Mouse (Mus musculus) regulatory T cell (primary cell): Measurements from ENCODE around the gene B3galt6.

ENCODE experiments used
- in situ Hi-C: fragments of 300-600 bp; cut with MboI, MseI; formaldehyde crosslinking; loops from one replicate; pipeline ENCODE4 v1.15.1; 2025; ENCODE audit warnings: high pct_unique_total_duplicates

The B3galt6 gene

DNA sequence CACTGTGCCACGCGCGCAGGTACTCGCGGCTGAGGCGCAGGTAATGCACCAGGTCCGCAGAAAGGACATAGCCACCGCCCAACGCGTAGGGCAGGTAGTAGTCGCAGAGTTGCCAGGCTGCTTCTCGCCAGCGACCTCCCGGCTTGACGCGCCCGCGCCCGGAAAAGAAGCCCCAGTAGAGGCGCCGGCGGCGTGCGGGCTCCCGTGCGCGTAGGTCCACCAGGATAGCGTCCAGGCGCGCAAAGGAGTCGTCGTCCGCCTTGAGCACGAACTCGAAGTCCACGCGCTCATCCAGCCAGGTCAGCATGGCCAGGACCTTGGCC is 580 bp downstream of the B3galt6 start:
- in situ Hi-C loops, result no loop called here

DNA sequence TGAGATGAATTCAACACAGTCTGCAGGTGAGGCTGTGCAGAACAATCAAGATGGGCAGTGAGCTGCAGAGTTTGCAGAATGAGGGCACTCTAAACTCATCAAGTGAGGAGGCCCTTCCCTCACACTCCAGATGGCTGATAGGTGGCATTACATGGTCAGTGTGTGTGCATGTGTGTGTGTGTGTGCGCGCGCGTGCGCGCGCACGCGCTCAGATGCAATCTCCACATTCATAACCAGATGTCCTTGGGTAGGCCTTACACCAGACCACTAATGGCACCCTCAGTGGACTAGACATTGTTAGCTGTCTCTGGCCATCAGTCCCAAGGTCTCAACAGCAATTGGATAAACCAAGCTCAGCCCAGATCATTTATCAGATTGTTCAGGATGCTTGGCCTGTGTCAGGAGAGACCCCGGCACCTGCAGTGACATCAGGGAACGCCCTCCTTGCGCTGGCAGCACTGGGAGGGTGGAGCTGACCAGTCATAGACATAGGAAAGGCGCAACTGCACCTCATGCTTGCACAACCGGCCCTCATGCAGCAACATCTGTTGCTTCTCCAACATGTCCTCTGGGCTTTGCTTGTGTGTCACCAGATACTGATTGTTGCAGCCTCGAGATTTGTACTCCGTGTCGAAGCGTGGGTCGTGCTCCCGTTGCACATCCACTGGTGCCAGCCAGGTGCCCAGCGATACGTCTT is 1.1 kb downstream of the B3galt6 start:
- in situ Hi-C loops, result no loop called here

GRCm38 (mm10) chr4:155983788-155984187 is 8.7 kb downstream of the B3galt6 start:
- in situ Hi-C loops, result no loop called here

GRCm38 (mm10) chr4:155981436-155982082 is 10.9 kb downstream of the B3galt6 start:
- in situ Hi-C loops, result no loop called here

DNA sequence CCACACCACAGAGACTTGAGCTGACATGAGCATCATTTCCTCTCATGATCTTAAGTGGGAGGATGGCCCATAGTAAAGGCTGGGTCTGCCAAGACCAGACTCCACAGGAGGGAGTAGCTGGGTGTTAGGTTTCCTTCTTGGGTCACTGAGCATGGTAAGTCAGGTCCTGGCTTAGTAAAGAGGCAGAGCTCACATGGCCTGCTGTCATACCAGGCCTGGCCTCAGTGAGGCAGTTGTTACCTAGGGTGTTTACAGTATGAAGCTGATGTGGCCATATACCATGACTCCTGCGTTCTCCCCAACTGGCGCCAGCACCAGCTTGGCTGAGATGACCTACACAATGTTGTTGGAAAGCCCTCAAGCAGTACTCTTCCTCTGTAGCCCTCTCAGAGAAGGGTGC is 19.2 kb downstream of the B3galt6 start:
- in situ Hi-C loops, result loop anchor here (5.0 kb wide), 1 partner anchor 129 kb away; no protein-coding TSS in a partner anchor

- in situ Hi-C loops, result loop anchor here (5.0 kb wide), 1 partner anchor 130 kb away; no protein-coding TSS in a partner anchor
Observed at GRCm38 (mm10) chr4:155972651-155973050, 19.8 kb downstream of the B3galt6 start.

DNA sequence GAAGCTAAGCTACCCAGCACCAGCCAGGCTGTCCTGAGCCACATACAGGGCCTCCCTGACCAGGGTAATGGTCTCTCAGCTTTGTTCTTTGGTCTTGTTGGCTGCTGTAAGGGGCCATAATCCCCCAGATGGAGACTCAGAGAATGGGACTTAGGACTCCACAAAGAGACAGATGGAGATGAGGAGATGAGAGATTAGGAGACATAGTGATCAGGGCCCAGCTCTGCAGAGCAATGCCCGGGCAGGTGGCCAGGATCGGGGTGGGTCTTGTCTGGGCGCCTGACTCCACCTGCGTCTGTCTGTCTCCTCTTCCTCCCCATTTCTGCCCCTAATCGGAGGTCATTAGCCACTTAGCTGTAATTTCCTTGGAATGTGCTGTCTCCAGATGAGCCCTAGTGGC is 22.2 kb downstream of the B3galt6 start:
- in situ Hi-C loops, result loop anchor here (5.0 kb wide), 1 partner anchor 132 kb away; no protein-coding TSS in a partner anchor

- in situ Hi-C loops, result no loop called here
Observed at GRCm38 (mm10) chr4:155969043-155969653, 23.3 kb downstream of the B3galt6 start.

GRCm38 (mm10) chr4:155964396-155964795 is 28.1 kb downstream of the B3galt6 start:
- in situ Hi-C loops, result no loop called here

GRCm38 (mm10) chr4:155963106-155963505 is 29.3 kb downstream of the B3galt6 start:
- in situ Hi-C loops, result no loop called here

DNA sequence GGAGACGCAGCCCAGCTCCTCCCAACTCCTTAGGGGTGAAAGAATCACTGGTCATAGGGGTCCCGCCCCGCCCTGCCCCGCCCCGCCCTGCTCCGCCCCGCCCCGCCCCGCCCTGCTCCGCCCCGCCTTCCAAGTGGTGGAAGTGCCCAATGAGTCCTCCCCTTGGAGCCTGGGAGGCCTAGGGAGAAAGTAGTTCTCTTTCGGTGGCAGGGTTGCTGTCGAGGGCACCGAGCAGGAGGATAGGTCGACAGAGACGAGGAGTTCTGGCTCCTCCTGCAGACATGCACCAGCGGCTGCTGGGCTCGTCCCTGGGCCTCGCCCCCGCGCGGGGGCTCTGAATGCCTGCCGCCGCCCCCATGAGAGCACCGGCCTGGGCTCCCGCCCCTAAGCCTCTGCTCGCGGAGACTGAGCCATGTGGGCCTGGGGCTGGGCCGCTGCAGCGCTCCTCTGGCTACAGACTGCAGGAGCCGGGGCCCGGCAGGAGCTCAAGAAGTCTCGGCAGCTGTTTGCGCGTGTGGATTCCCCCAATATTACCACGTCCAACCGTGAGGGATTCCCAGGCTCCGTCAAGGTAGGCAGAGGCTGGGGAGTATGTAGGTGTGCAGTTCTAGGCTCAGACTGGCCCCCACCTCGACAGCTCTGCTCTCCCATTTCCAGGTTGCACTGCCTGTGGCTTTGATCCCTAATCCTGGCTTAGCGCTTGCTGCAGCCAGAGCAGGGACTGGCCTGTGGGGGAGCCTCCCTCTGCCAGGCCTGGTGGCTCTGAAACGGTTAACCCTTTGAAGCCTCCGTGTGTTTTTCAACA is 30.1 kb downstream of the B3galt6 start, which contains the start of gene C1qtnf12:
TSS of gene C1qtnf12 (plus strand) at position 152 of the 805 bp plus-strand sequence.
- in situ Hi-C loops, result no loop called here

GRCm38 (mm10) chr4:155959275-155959674 is 33.2 kb downstream of the B3galt6 start:
- in situ Hi-C loops, result no loop called here

DNA sequence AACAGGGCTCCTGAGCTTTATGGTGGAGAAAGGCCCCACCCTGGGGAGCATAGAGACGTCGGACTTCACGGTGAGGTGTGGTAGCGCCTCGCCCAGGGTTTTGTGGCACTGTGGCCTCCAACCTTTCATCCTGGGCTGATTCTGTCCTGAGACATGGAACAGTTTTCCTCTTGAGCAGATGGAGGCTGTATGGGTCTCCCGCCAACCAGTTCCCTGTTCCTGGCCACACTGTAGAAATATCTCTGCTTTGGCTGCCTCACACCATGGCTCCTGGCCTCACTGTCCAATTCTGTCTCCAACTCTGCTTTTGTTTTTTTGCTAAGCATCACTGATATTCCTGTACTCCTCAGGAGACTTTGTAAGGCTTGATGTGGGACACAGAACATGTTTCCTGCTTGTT is 37.0 kb downstream of the B3galt6 start:
- in situ Hi-C loops, result no loop called here

- in situ Hi-C loops, result no loop called here
Observed at GRCm38 (mm10) chr4:155947094-155947493, 45.4 kb downstream of the B3galt6 start.

GRCm38 (mm10) chr4:155944271-155944670 is 48.2 kb downstream of the B3galt6 start:
- in situ Hi-C loops, result loop anchor here (5.0 kb wide), 1 partner anchor 52 kb away; the partner anchor contains the start of genes Acap3 and Pusl1

DNA sequence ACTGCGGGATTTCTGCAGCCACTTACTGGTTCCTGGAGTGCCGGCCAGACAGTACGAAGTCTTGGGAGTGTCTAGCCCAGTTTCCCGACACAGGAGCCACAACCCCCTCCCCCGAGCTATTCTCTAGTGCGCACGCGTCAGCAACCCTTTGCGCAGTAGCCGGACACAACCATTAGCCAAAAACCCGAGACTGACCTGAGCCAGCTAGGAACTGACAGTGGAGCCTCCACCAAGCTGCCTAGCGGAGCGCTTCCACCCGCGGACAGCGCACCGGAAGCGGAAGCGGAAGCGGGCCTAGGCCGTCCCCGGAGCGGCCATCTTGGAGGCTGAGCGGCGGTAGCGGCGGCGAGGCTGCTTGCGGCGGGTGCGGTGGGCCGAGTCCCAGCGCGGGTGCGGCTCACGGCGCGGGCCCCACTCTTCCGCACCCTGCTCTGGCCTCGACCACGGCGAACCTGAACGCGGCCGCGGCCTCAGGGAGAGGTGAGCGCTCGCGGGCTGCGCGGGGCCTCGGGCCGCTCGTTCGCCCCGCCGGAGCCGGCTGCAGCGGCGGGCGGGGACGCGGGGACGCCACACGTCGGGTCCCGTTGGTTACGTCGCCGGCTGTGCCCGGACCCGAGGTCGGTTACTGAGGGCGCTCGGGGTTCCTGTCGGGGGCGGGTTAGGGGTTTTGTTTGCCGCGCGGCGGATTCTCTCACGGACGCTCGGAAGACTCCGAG is 48.8 kb downstream of the B3galt6 start, which contains the start of gene Ube2j2:
TSS of gene Ube2j2 (plus strand) at position 298 of the 716 bp plus-strand sequence.
- in situ Hi-C loops, result loop anchor here (5.0 kb wide), 1 partner anchor 51 kb away; the partner anchor contains the start of genes Acap3 and Pusl1

GRCm38 (mm10) chr4:155943049-155943452 is 49.4 kb downstream of the B3galt6 start:
- in situ Hi-C loops, result loop anchor here (5.0 kb wide), 1 partner anchor 51 kb away; the partner anchor contains the start of genes Acap3 and Pusl1
